In genomic region chr11:54953993-54954446, GRCm38 (mm10) we compare ENCODE assay signal across 9 mouse cellular contexts. TPM values are rescaled to one million over a fixed set of nuclear protein-coding genes. Genes with fewer than 3 reads are reported as not detected.
DNase-seq lines count a peak whose midpoint lies in the region; ATAC-seq and TF ChIP-seq lines count a peak whose summit lies in the region.
"Had no signal": no experiment of that assay in that cellular context is flagged by ENCODE, and none has a peak within 500 bp of the region (broad histone marks: within the 10 kb centered on the region; RNA-seq: fewer than 3 reads in every experiment).

No protein-coding gene starts in this region.

- H3K9ac ChIP-seq in heart, adult 2 months (ENCODE audit: low read depth, low read length), result no peak overlapping the region
- H3K9ac ChIP-seq in CH12.LX (ENCODE audit: insufficient read depth, low read depth), result peak overlapping the region; percentile 58
- no peak overlapping the region for H3K9ac ChIP-seq in midbrain, embryonic 11.5 days (ENCODE audit: low read length)

- no peak overlapping the region for H3K4me3 ChIP-seq in heart, adult 2 months
- peak overlapping the region; percentile 7 to 56 (median 14) for H3K4me3 ChIP-seq in CH12.LX (replicated peaks in 1 of 3; ENCODE audit: low read depth in 2 of 3, low read length in 2 of 3, poor library complexity in 1 of 3)
- H3K4me3 ChIP-seq in midbrain, embryonic 11.5 days (ENCODE audit: low read depth, low read length), result no peak overlapping the region

- H3K4me1 ChIP-seq in heart, adult 2 months (ENCODE audit: control insufficient read depth, insufficient read depth, low read length), result peaks cover 7% of the 10 kb centered on the region
- H3K4me1 ChIP-seq in CH12.LX (ENCODE audit: control insufficient read depth in 1 of 2, insufficient read depth in 2 of 2), result peaks cover 42 to 87% of the 10 kb centered on the region in 2 experiments
- H3K4me1 ChIP-seq in midbrain, embryonic 11.5 days (ENCODE audit: control insufficient read depth, insufficient read depth, low read length), result 0 out of 2 replicates have a peak, but pooled peaks cover 5% of the 10 kb centered on the region

- no peak for TF ChIP-seq CTCF in heart, adult 2 months (IDR thresholded peaks at IDR 0.05)
- no peak for TF ChIP-seq CTCF in CH12.LX (conservative IDR thresholded peaks at IDR 0.05 in 1 of 2, IDR thresholded peaks at IDR 0.05 in 1 of 2; ENCODE audit: low read depth in 2 of 2, low read length in 2 of 2)

- intact Hi-C loops in heart, adult 2 months (cut with DNase I), result loop anchor here (2.0 kb wide), 1 partner anchor 15 kb away; no protein-coding TSS in a partner anchor
- intact Hi-C loops in heart, postnatal 36 days (cut with DNase I), result no loop called here

- no peak for ATAC-seq in midbrain, embryonic 11.5 days (ENCODE audit: low FRiP score)

- dilution Hi-C loops in CH12.LX (cut with MboI; ENCODE audit: extremely low pct_ligation_motif_present, extremely low pct_unique_long_range_greater_than_20kb, low sequenced_read_pairs), result no loop called here

- TF ChIP-seq POLR2A in heart, adult 2 months (IDR thresholded peaks at IDR 0.05; ENCODE audit: insufficient read depth, low read depth, low read length), result no peak
- TF ChIP-seq POLR2A in CH12.LX (IDR thresholded peaks at IDR 0.05; ENCODE audit: low read depth, low read length), result no peak

- peak overlapping the region; percentile 93 for H3K4me2 ChIP-seq in CH12.LX (ENCODE audit: insufficient read depth, low read depth, poor library complexity, severe bottlenecking)
- H3K4me2 ChIP-seq in midbrain, embryonic 11.5 days, result no peak overlapping the region

- no peaks in the 10 kb centered on the region for H3K36me3 ChIP-seq in heart, adult 2 months (ENCODE audit: control insufficient read depth, insufficient read depth, low read length)
- peaks cover 18 to 48% of the 10 kb centered on the region in 2 experiments for H3K36me3 ChIP-seq in CH12.LX (replicated peaks in 1 of 2; ENCODE audit: control insufficient read depth in 1 of 2, insufficient read depth in 1 of 2, low read length in 1 of 2)
- H3K36me3 ChIP-seq in midbrain, embryonic 11.5 days (ENCODE audit: control insufficient read depth, insufficient read depth, low read length), result no peaks in the 10 kb centered on the region

- no peak for TF ChIP-seq RAD21 in CH12.LX (IDR thresholded peaks at IDR 0.05; ENCODE audit: low read depth, low read length)

- TF ChIP-seq EP300 in heart, adult 2 months (IDR thresholded peaks at IDR 0.05; ENCODE audit: insufficient read depth, low read depth, low read length), result no peak
- TF ChIP-seq EP300 in CH12.LX (IDR thresholded peaks at IDR 0.05; ENCODE audit: low read length), result no peak

- DNase-seq in heart, adult 2 months, result no peak
- no peak for DNase-seq in heart, postnatal 36 days
- DNase-seq in CH12.LX (ENCODE audit: extremely low read depth), result no peak
- DNase-seq in fibroblast of lung, adult 2 months (ENCODE audit: low read depth), result peak; percentile 67
- peak; percentile 89 for DNase-seq in midbrain, embryonic 11.5 days (ENCODE audit: low spot score, missing footprints)
- DNase-seq in yolk sac, embryonic 10.5 days (ENCODE audit: low spot score), result no peak
- DNase-seq in ovary, postnatal 36 days (ENCODE audit: low spot score), result no peak
- no peak for DNase-seq in retina, postnatal 1 day

- H3K79me2 ChIP-seq in heart, adult 2 months (replicated peaks; ENCODE audit: control insufficient read depth, insufficient read depth, low read length), result peaks cover 4% of the 10 kb centered on the region
- peaks cover 81% of the 10 kb centered on the region for H3K79me2 ChIP-seq in CH12.LX (replicated peaks; ENCODE audit: control insufficient read depth, extremely low read depth, insufficient read depth, poor library complexity, severe bottlenecking)

- H3K27ac ChIP-seq in heart, adult 2 months, result peak overlapping the region; percentile 43
- no peak overlapping the region for H3K27ac ChIP-seq in CH12.LX (ENCODE audit: insufficient read depth, low read depth)
- H3K27ac ChIP-seq in midbrain, embryonic 11.5 days (ENCODE audit: low read depth, low read length), result no peak overlapping the region

- in situ Hi-C loops in CH12.LX (cut with MboI; ENCODE audit: low pct_ligation_motif_present, low pct_unique_long_range_greater_than_20kb, low sequenced_read_pairs), result no loop called here

- H3K9me3 ChIP-seq in CH12.LX (replicated peaks; ENCODE audit: low read length), result no peaks in the 10 kb centered on the region
- no peaks in the 10 kb centered on the region for H3K9me3 ChIP-seq in midbrain, embryonic 11.5 days (ENCODE audit: control insufficient read depth, low read length)

- no peaks in the 10 kb centered on the region for H3K27me3 ChIP-seq in heart, adult 2 months (ENCODE audit: control insufficient read depth, insufficient read depth, low read length)
- H3K27me3 ChIP-seq in CH12.LX (replicated peaks), result no peaks in the 10 kb centered on the region
- H3K27me3 ChIP-seq in midbrain, embryonic 11.5 days (ENCODE audit: control insufficient read depth, insufficient read depth, low read length), result no peaks in the 10 kb centered on the region

- WGBS in heart, adult 2 months, result 36% methylated on average over 9 of the region's 9 CpGs
- 37% methylated on average over 9 of the region's 9 CpGs for WGBS in midbrain, embryonic 11.5 days

TF ChIP-seq in CH12.LX, 34 proteins besides CTCF, POLR2A, EP300 and RAD21:
- TF ChIP-seq USF2 (conservative IDR thresholded peaks at IDR 0.05; ENCODE audit: low read depth, low read length) (peak; percentile 32; the same call in 1 of the 2 replicates), ETS1 (conservative IDR thresholded peaks at IDR 0.05; ENCODE audit: low read depth, low read length) (no peak), KAT2A (IDR thresholded peaks at IDR 0.05; ENCODE audit: insufficient replicate concordance, low read length) (no peak), ZKSCAN1 (IDR thresholded peaks at IDR 0.05; ENCODE audit: borderline replicate concordance, low read depth, low read length) (no peak), MYC (IDR thresholded peaks at IDR 0.05; ENCODE audit: low read depth, low read length) (no peak), BHLHE40 (IDR thresholded peaks at IDR 0.05; ENCODE audit: low read depth, low read length) (peak; percentile 65), ELF1 (IDR thresholded peaks at IDR 0.05; ENCODE audit: low read depth, low read length) (0 out of 2 replicates have a peak, but pooled peaks have one; percentile 21), USF1 (IDR thresholded peaks at IDR 0.05; ENCODE audit: low read depth, low read length) (peak; percentile 43), MEF2A (IDR thresholded peaks at IDR 0.05; ENCODE audit: borderline replicate concordance, low read depth, low read length) (no peak)

RNA-seq across cellular contexts. Expression of gene Tnip1, which starts 8.7 kb away (rescaled TPM):
- 10 to 100 TPM; 25.9 to 34.4 TPM for total RNA-seq in heart, adult 2 months (2021)
- polyA plus RNA-seq in heart, adult 2 months (2012; rRNA removed), result 26.6 and 31.9 TPM in 2 replicates
- 10 to 100 TPM; 29.2 to 29.4 TPM for total RNA-seq in heart, postnatal 36 days (2021)
- total RNA-seq in CH12.LX (2012; rRNA removed), result 67.8 and 76.2 TPM in 2 replicates
- total RNA-seq in CH12.LX (2014; rRNA removed), result 34.9 and 36.1 TPM in 2 replicates
- polyA plus RNA-seq in CH12.LX (2012; ENCODE audit: insufficient read length, low read depth), result 134 and 137 TPM in 2 replicates
- 8.9 and 9.9 TPM in 2 replicates for polyA plus RNA-seq in midbrain, embryonic 11.5 days (2014; fragmentation: Nextera tagmentation; extraction: Ambion mirVana)

RNA-seq across cellular contexts. Expression of gene Gpx3, which starts 51.8 kb away (rescaled TPM):
- 100 to 1,000 TPM; 219 to 246 TPM for total RNA-seq in heart, adult 2 months (2021)
- 362 and 401 TPM in 2 replicates for polyA plus RNA-seq in heart, adult 2 months (2012; rRNA removed)
- total RNA-seq in heart, postnatal 36 days (2021), result 100 to 1,000 TPM; 189 to 218 TPM
- total RNA-seq in CH12.LX (2012; rRNA removed) (0.25 TPM in 1 of 2 replicates, not detected in the other), CH12.LX (2014; rRNA removed) (not detected in 2 replicates)
- 0.63 and 0.90 TPM in 2 replicates for polyA plus RNA-seq in CH12.LX (2012; ENCODE audit: insufficient read length, low read depth)
- 57.2 and 60.5 TPM in 2 replicates for polyA plus RNA-seq in midbrain, embryonic 11.5 days (2014; fragmentation: Nextera tagmentation; extraction: Ambion mirVana)
- total RNA-seq: hematopoietic stem cell, adult 5-6 weeks had no signal

Comparison
In these comparisons a context has a peak if more than half of its experiments do, and no peak if none do; other contexts are left out.
1. DNase-seq: peak in fibroblast of lung, adult 2 months (single experiment) and midbrain, embryonic 11.5 days (single experiment); none in heart, adult 2 months (0 of 2), heart, postnatal 36 days (0 of 2), CH12.LX (single experiment), yolk sac, embryonic 10.5 days (single experiment), ovary, postnatal 36 days (single experiment) and retina, postnatal 1 day (single experiment).
2. H3K4me3 ChIP-seq: peak in CH12.LX (3 of 3); none in heart, adult 2 months (single experiment) and midbrain, embryonic 11.5 days (single experiment).
3. RNA of gene Gpx3, which starts 51.8 kb away (total RNA-seq): 219 to 246 TPM in heart, adult 2 months and 189 to 218 TPM in heart, postnatal 36 days; 0.25 TPM in CH12.LX; every median in the first group is over 100 times any median in the second.